Mouse (Mus musculus) heart, adult 18-20 months (tissue): Measurements from ENCODE around the gene Nck2. TPM values are rescaled to one million over a fixed set of nuclear protein-coding genes. Genes with fewer than 3 reads are reported as not detected.
A peak's percentile ranks its signal among the peaks of the same experiment; 100 is the strongest.
"Not testable (repeated sequence)": the region's sequence is repeated elsewhere in the genome, so short reads cannot be mapped to it uniquely, and the experiment has no call there.

ENCODE experiments used
- DNase-seq, 2 experiments: peaks; one replicate each; pipeline ENCODE4 v3.0.0; 2021 to 2022; ENCODE audit warnings: mixed read lengths in 1 of 2
- total RNA-seq, 2 experiments: library from RNA; stranded (reverse); gene quantifications; 2 replicates each; pipeline ENCODE4 v1.2.3; 2021

Gene Nck2
- total RNA-seq, 2 experiments from 2014 or later = 12.9 to 13.0 TPM

- no peak for DNase-seq
Measured at GRCm38 (mm10) chr1:43501920-43502791, 57.8 kb downstream of the Nck2 start.

DNA sequence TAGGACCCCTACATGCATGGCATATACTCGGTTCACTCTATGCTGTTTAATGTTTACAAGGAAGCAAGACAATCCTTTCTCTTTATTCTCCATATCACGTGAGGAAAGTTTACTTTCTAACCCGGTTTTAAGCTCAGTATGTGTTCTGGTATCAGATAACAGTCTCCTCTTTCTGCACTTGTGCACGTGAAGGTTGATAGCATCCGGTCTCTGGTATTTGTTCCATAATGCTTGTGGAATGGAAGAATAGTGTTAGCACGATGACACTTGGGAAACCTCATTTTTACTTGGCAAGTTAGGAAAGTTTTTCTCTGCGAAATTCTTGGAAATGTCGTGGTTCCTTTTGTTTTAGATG is 58.4 kb downstream of the Nck2 start:
- no peak for DNase-seq

GRCm38 (mm10) chr1:43503261-43503660 is 58.9 kb downstream of the Nck2 start:
- no peak for DNase-seq

GRCm38 (mm10) chr1:43503676-43504075 is 59.3 kb downstream of the Nck2 start:
- no peak for DNase-seq

DNA sequence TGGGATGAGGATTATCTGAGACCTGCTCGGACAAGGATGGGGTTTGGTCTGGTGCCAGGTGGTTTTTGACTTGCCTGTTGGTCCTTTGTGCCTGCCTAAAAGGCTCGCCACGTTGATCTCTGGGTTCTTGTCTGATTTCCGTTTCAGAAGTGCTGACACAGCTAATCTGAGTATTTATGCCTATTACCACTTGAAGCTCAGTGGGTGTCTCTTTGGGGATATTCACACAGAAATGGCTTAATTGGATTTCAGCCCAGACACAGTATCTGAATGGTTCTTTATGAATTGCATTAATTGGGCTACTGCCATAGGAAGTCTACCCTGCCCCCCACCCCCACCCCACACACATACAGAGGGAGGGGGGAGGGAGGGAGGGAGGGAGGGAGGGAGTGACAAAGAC is 59.9 kb downstream of the Nck2 start:
- no peak for DNase-seq

GRCm38 (mm10) chr1:43506638-43507037 is 62.3 kb downstream of the Nck2 start:
- no peak for DNase-seq

DNA sequence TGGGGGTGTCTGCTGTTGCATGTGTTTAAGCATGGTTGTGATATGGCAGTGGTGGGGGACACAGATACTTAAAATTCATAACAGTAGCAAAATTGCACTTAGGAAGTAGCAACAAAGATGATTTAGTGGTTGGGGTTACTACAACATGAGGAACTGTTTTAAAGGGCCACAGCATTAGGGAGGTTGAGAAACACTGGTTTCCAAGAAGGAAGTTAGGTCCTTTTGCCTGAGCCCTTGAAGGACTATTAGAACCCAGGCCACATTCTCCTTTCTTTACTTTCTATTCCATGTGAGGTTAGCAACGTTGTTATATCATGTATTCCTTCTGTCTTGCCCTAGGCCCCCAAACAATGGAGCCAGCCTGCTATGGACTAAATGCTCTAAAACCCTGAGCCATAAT is 63.4 kb downstream of the Nck2 start:
- no peak for DNase-seq

DNA sequence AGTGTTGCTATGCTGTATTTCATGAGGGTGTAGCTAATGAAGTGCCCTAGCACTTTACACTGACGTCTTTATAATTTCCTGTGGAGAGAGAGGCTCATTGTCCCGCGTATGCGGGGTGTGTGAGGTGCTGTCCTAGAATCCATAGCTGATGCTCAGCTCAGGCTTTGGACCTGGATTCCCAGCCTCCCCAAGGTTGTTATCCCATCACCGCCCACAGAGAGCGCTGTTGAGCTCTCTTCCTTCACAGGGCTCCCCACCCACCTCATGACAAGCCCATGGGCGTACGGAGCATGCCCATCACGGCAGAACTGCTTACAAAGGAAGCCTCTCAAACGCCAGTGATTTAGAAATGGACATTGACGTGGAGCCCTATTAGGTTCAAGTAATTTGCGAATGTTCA is 66.9 kb downstream of the Nck2 start:
- no peak for DNase-seq

- no peak for DNase-seq
Measured at GRCm38 (mm10) chr1:43511667-43512066, 67.3 kb downstream of the Nck2 start.

GRCm38 (mm10) chr1:43517405-43517804 is 73.0 kb downstream of the Nck2 start:
- no peak for DNase-seq

- DNase-seq = no peak
Measured at GRCm38 (mm10) chr1:43520216-43520988, 76.0 kb downstream of the Nck2 start.

DNA sequence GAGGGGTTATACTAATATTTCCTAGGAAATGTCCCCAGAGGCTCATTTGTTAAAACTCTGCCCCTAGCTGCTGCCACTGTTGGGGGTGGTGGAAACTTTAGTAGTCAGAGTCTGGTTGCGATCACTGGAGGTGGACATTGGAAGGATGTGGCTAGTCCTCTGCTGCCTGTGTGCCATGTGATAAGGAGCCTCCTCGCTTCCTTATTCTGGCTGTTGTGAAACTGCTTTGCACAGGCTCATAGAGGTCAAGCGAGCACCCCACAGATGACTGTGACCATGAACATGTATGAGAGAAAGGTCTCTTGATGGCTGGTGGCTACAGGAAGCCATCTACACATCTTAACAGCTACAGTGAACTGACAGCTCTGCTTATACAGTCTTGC is 76.6 kb downstream of the Nck2 start:
- no peak for DNase-seq

GRCm38 (mm10) chr1:43521512-43521911 is 77.1 kb downstream of the Nck2 start:
- no peak for DNase-seq

- no peak for DNase-seq
Measured at GRCm38 (mm10) chr1:43521950-43522349, 77.6 kb downstream of the Nck2 start.

- no peak for DNase-seq
Measured at GRCm38 (mm10) chr1:43522976-43523375, 78.6 kb downstream of the Nck2 start.

DNA sequence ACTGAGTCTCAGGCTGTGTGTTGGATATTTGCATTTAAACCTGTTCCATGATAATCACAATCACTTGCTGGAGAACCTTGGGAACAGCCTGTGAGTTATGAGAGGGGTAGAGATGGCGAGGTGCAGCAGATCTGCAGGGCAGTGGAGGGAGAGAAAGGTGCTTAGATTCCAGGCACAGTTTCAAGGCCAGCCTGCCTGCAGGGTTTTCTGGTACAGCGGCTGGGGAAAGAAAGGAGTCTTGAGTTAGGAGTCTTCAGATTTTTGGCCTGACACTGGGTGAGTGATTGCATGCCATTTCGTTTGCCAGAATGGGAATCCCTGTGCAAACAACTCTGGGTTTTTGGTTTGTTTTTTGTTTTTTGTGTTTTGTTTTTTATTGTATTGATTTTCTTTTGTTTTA is 80.0 kb downstream of the Nck2 start:
- no peak for DNase-seq

DNA sequence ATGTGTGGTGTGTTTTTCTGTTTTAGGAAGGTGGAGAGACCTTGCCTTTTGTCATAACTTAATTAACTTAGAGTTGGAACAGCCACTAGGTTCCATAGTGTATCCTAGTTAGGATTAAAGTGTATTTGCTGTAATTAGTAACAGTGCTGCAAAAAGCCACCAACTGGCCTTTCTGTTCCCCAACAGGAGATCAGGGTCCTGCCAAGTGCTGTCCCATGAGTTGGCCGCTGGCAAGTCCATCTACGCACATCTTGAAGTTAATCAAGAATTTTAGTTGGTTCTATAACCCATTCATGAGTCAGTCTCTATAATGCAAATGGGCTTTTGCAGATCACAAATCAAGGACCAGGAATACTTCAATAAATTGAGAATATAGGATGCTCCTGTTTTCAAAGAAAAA is 83.9 kb downstream of the Nck2 start:
- DNase-seq = no peak

GRCm38 (mm10) chr1:43529086-43529485 is 84.7 kb downstream of the Nck2 start:
- DNase-seq = no peak

GRCm38 (mm10) chr1:43530295-43531020 is 86.1 kb downstream of the Nck2 start:
- peak in 1 of 2 experiments; percentile 10 for DNase-seq

DNA sequence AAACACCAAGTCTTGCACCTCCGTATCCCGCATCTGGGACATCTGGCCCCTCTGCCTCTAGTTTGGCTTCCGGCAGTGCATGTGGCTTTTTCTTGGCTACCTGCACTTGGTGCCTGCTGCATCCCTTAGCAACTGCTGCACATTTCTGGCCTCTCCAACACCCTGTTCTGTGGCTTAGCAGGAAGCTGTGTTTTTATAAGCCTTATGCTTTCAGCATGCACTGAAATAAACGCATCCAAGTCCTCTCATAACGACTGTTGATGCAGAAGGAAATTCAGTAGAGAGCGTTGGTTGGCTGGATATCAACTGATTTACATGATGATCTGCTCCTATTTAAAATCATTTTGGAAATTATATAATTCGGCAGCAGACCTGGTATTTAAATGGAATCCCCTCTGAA is 86.9 kb downstream of the Nck2 start:
- DNase-seq = no peak

GRCm38 (mm10) chr1:43532279-43532678 is 87.9 kb downstream of the Nck2 start:
- DNase-seq = no peak

DNA sequence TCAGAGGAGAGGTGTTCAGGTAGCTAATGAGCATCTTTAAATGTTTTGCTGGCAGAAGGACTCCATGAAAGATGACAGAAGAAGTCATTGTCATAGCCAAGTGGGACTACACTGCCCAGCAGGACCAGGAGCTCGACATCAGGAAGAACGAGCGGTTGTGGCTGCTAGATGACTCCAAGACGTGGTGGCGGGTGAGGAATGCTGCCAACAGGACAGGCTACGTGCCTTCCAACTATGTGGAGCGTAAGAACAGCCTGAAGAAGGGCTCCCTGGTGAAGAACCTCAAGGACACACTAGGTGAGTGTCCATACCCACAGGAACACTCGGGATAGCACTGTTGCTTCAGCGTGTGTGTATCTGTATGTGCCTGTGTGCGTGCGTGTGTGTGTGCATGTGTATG is 89.1 kb downstream of the Nck2 start:
- DNase-seq = not testable (repeated sequence)
